Mouse (Mus musculus) embryo, embryonic 10.5 days (tissue): ENCODE measurements around the gene Abca7.
"Not testable (repeated sequence)": the region's sequence is repeated elsewhere in the genome, so short reads cannot be mapped to it uniquely, and the experiment has no call there.

ENCODE experiments used
- DNase-seq: peaks from one replicate; pipeline ENCODE4 v3.0.0-alpha.2; 2015; ENCODE audit warnings: low spot score

Gene Abca7

GRCm38 (mm10) chr10:80047041-80047565 lies 50.8 kb downstream of the Abca7 start, which contains the start of gene Gpx4:
Gene Gpx4 (plus strand): TSS chr10:80047166.
- DNase-seq: no peak

GRCm38 (mm10) chr10:80048396-80048795 lies 52.1 kb downstream of the Abca7 start:
- DNase-seq: peak; percentile 72

- DNase-seq: no peak
Observed at GRCm38 (mm10) chr10:80048834-80049233, 52.5 kb downstream of the Abca7 start.

- DNase-seq: no peak
Observed at GRCm38 (mm10) chr10:80050244-80050643, 54.0 kb downstream of the Abca7 start.

- DNase-seq: no peak
Observed at GRCm38 (mm10) chr10:80050885-80051617, 54.8 kb downstream of the Abca7 start.

- DNase-seq: no peak
Observed at GRCm38 (mm10) chr10:80051618-80052373, 55.5 kb downstream of the Abca7 start.

- no peak for DNase-seq
Observed at GRCm38 (mm10) chr10:80052374-80052764, 56.1 kb downstream of the Abca7 start.

GRCm38 (mm10) chr10:80053259-80053780 lies 57.0 kb downstream of the Abca7 start:
- peak; percentile 100 for DNase-seq

- peak; percentile 74 for DNase-seq
Observed at GRCm38 (mm10) chr10:80053831-80054815, 57.8 kb downstream of the Abca7 start.

- DNase-seq: not testable (repeated sequence)
Observed at GRCm38 (mm10) chr10:80054911-80055310, 58.6 kb downstream of the Abca7 start.

- DNase-seq: no peak
Observed at GRCm38 (mm10) chr10:80055364-80055763, 59.1 kb downstream of the Abca7 start.

- DNase-seq: no peak
Observed at GRCm38 (mm10) chr10:80055891-80056290, 59.6 kb downstream of the Abca7 start.

- no peak for DNase-seq
Observed at GRCm38 (mm10) chr10:80056506-80056905, 60.2 kb downstream of the Abca7 start.

- DNase-seq: no peak
Observed at GRCm38 (mm10) chr10:80056976-80057682, 60.8 kb downstream of the Abca7 start.

- DNase-seq: no peak
Observed at GRCm38 (mm10) chr10:80057683-80058326, 61.5 kb downstream of the Abca7 start.

- DNase-seq: no peak
Observed at GRCm38 (mm10) chr10:80063104-80063503, 66.8 kb downstream of the Abca7 start.

- DNase-seq: no peak
Observed at GRCm38 (mm10) chr10:80063877-80064650, 67.8 kb downstream of the Abca7 start.
